Mouse (Mus musculus) stomach, embryonic 16.5 days (tissue): ENCODE measurements around the gene Yif1b. TPM values are rescaled to one million over a fixed set of nuclear protein-coding genes. Genes with fewer than 3 reads are reported as not detected.
"Not testable (repeated sequence)": the region's sequence is repeated elsewhere in the genome, so short reads cannot be mapped to it uniquely, and the experiment has no call there.

Experiments used
- ATAC-seq: fragments of 200-750 bp; cut with Nextera tagmentation; 2 replicates; pipeline ENCODE4 v1.8.0; 2017; ENCODE audit warnings: moderate number of reproducible peaks, moderate TSS enrichment; ENCODE audit not compliant: insufficient read depth, low FRiP score
- H3K27ac ChIP-seq: fragments of 300-500 bp; sonication (generic); 2 replicates; pipeline ENCODE4 v1.5.1; 2014; ENCODE audit warnings: low read length
- H3K27me3 ChIP-seq: fragments of 300-500 bp; sonication (generic); 2 replicates; pipeline ENCODE4 v1.6.1; 2014; ENCODE audit warnings: low read length, control low read depth, mixed read lengths; ENCODE audit not compliant: control insufficient read depth, insufficient read depth
- H3K36me3 ChIP-seq: fragments of 300-500 bp; sonication (generic); 2 replicates; pipeline ENCODE4 v1.6.1; 2014; ENCODE audit warnings: low read length; ENCODE audit not compliant: control insufficient read depth, insufficient read depth
- H3K4me1 ChIP-seq: fragments of 300-500 bp; sonication (generic); 2 replicates; pipeline ENCODE4 v1.6.1; 2014; ENCODE audit warnings: low read length, control low read depth, mixed read lengths; ENCODE audit not compliant: control insufficient read depth, insufficient read depth
- H3K4me2 ChIP-seq: fragments of 300-500 bp; sonication (generic); 2 replicates; pipeline ENCODE4 v1.6.1; 2014; ENCODE audit warnings: low read depth, low read length, mixed read lengths
- H3K4me3 ChIP-seq: fragments of 300-500 bp; sonication (generic); replicated peaks from 2 replicates; pipeline ENCODE4 v1.5.1; 2014; ENCODE audit warnings: mild to moderate bottlenecking, low read length
- H3K9ac ChIP-seq: fragments of 300-500 bp; sonication (generic); 2 replicates; pipeline ENCODE4 v1.6.1; 2014; ENCODE audit warnings: low read length
- H3K9me3 ChIP-seq: fragments of 300-500 bp; sonication (generic); replicated peaks from 2 replicates; pipeline ENCODE4 v1.6.1; 2016; ENCODE audit warnings: low read length, control low read depth; ENCODE audit not compliant: control insufficient read depth
- WGBS: fragments of 180-500 bp; shearing (Covaris S2); extraction: QIAGEN DNeasy Blood & Tissue Kit; methylation state at CpG from one replicate; pipeline ENCODE4 v1.1.7; 2014; 5-methylcytosine and 5-hydroxymethylcytosine counted together
- polyA plus RNA-seq: library from polyadenylated mRNA; unstranded; fragments of >200 nt; fragmentation: Nextera tagmentation; extraction: Ambion mirVana; gene quantifications from 2 replicates; pipeline ENCODE4 v1.2.1, GENCODE M21; 2015

The Yif1b gene
- polyA plus RNA-seq, 1 experiment from 2014 or later = 89.4 TPM

DNA sequence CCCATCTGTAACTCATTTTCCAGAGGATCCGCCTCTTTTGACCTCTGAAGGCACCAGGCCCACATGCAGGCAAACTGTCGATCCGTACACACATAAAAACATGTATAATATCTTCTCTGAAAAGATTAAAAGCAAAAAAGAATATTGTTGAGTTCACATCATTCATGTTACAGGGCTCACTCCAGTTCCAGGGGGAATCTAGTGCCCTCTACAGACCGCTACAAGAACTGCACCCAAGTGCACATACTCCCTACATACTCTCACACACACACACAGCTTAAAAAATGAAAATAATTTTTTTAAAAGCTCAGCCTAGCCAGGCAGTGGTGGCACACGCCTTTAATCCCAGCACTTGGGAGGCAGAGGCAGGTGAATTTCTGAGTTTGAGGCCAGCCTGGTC lies 3.5 kb upstream of the Yif1b start:
- no peak for ATAC-seq
- Histone ChIP-seq H3K27ac (no peak overlapping the region), H3K9ac (no peak overlapping the region), H3K9me3 (0 out of 2 replicates have a peak, but pooled peaks cover 4% of the 10 kb centered on the region), H3K36me3 (no peaks in the 10 kb centered on the region), H3K4me3 (no peak overlapping the region), H3K4me2 (no peak overlapping the region), H3K4me1 (peaks cover 6% of the 10 kb centered on the region; the same call in 1 of the 2 replicates), H3K27me3 (no peaks in the 10 kb centered on the region)
- WGBS = 82% methylated on average over 5 of the region's 5 CpGs

DNA sequence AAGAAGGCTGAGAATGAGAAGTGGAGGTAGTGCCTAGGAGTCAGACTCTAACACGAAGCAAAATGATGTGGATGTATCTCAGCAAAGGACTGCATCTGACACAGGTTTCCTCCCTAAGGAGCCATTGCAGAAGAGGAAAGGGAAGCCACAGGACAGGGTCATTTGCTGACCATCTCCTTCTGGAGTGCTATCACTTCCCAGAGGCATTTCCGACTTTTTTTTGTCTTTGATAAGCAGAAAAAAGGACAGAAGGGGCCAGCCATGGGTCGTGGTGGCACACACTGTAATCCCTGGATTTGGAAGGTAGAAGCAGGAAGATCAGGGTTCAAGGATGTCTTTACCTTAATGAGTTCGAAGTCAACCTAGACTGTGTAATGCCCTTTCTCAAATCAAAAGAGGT lies 1.5 kb upstream of the Yif1b start:
- Histone ChIP-seq H3K9ac (no peak overlapping the region), H3K27ac (no peak overlapping the region), H3K4me2 (no peak overlapping the region), H3K9me3 (0 out of 2 replicates have a peak, but pooled peaks cover 4% of the 10 kb centered on the region), H3K4me3 (no peak overlapping the region), H3K4me1 (peaks cover 6% of the 10 kb centered on the region; the same call in 1 of the 2 replicates), H3K27me3 (no peaks in the 10 kb centered on the region), H3K36me3 (no peaks in the 10 kb centered on the region)
- no peak for ATAC-seq
- 79% methylated on average over 4 of the region's 4 CpGs for WGBS

DNA sequence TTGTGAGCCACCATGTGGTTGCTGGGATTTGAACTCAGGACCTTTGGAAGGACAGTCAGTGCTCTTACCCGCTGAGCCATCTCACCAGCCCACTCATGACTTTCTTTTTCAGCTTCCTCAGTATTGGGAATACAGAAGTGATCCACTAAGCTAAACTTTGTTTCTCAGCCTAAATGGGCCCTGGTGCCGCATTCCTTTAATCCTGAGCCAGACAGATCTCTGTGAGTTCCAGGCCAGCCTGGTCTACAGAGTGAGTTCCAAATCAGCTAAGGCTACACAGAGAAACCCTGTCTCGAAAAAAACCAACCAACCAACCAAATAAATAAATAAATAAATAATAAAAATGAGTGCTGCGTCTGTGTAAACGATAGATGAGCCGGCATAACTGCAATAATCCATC lies 533 bp upstream of the Yif1b start:
- H3K27me3 ChIP-seq = not testable (repeated sequence)
- H3K27ac ChIP-seq = peak overlapping the region; percentile 93
- ATAC-seq = peak; percentile 0; the same call in 1 of the 2 replicates

GRCm38 (mm10) chr7:29244732-29245416 lies 6.7 kb downstream of the Yif1b start:
- ATAC-seq = no peak
- Histone ChIP-seq H3K9me3 (no peaks in the 10 kb centered on the region), H3K4me1 (peaks cover 19% of the 10 kb centered on the region), H3K9ac (no peak overlapping the region), H3K27me3 (no peaks in the 10 kb centered on the region), H3K36me3 (peaks cover 8% of the 10 kb centered on the region; the same call in 1 of the 2 replicates), H3K4me2 (no peak overlapping the region), H3K27ac (no peak overlapping the region), H3K4me3 (no peak overlapping the region)
- WGBS = 82% methylated on average over 7 of the region's 7 CpGs

More for the DNA sequence above, 533 bp upstream of the Yif1b start:
- not testable (repeated sequence) for H3K9me3 ChIP-seq, H3K4me1 ChIP-seq, H3K36me3 ChIP-seq
- WGBS = 25% methylated on average over 6 of the region's 6 CpGs
- Histone ChIP-seq H3K4me2 (peak overlapping the region; percentile 60), H3K4me3 (peak overlapping the region; percentile 68), H3K9ac (peak overlapping the region; percentile 66)

GRCm38 (mm10) chr7:29246015-29246414 lies 7.9 kb downstream of the Yif1b start:
- Histone ChIP-seq H3K27me3 (no peaks in the 10 kb centered on the region), H3K4me3 (no peak overlapping the region), H3K9me3 (no peaks in the 10 kb centered on the region), H3K4me1 (peaks cover 19% of the 10 kb centered on the region), H3K9ac (peak overlapping the region; percentile 46), H3K4me2 (no peak overlapping the region), H3K27ac (peak overlapping the region; percentile 23; the same call in 1 of the 2 replicates), H3K36me3 (peaks cover 8% of the 10 kb centered on the region; the same call in 1 of the 2 replicates)
- 61% methylated on average over 5 of the region's 5 CpGs for WGBS
- no peak for ATAC-seq

GRCm38 (mm10) chr7:29246619-29247313 lies 8.6 kb downstream of the Yif1b start:
- Histone ChIP-seq H3K4me3 (peak overlapping the region; percentile 50), H3K27me3 (no peaks in the 10 kb centered on the region), H3K9ac (peak overlapping the region; percentile 76), H3K36me3 (peaks cover 8% of the 10 kb centered on the region; the same call in 1 of the 2 replicates), H3K4me2 (peak overlapping the region; percentile 56), H3K27ac (no peak overlapping the region), H3K9me3 (no peaks in the 10 kb centered on the region), H3K4me1 (peaks cover 19% of the 10 kb centered on the region)
- 78% methylated on average over 21 of the region's 21 CpGs for WGBS
- ATAC-seq = no peak

DNA sequence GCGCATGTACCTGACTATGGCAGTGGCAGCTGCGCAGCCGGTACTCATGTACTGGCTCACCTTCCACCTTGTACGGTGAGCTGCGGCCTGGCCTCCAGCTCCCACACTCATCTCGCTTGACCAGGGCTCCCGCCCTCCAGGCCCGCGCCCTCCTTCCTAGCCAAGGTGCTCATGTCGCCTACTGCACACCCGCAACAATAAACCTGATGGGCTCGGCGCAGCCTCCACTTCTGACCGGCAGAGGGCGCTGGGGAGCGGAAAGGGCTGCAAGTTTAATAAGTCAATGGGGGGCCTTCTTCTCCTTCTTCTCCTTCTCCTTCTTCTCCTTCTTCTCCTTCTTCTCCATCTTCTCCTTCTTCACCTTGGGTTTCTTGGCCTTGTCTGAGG lies 9.2 kb downstream of the Yif1b start:
- peak overlapping the region; percentile 90 for H3K27ac ChIP-seq
- no peak for ATAC-seq

GRCm38 (mm10) chr7:29247706-29248105 lies 9.6 kb downstream of the Yif1b start:
- Histone ChIP-seq H3K36me3 (peaks cover 8% of the 10 kb centered on the region; the same call in 1 of the 2 replicates), H3K4me1 (peaks cover 19% of the 10 kb centered on the region), H3K4me2 (peak overlapping the region; percentile 56), H3K27me3 (no peaks in the 10 kb centered on the region), H3K9ac (peak overlapping the region; percentile 76), H3K9me3 (no peaks in the 10 kb centered on the region), H3K27ac (peak overlapping the region; percentile 90), H3K4me3 (peak overlapping the region; percentile 50)
- WGBS = 24% methylated on average over 19 of the region's 19 CpGs
- ATAC-seq = peak; percentile 19; the same call in 1 of the 2 replicates

More for the DNA sequence above, 9.2 kb downstream of the Yif1b start:
- Histone ChIP-seq H3K4me2 (peak overlapping the region; percentile 56), H3K4me1 (peaks cover 19% of the 10 kb centered on the region), H3K4me3 (peak overlapping the region; percentile 50), H3K27me3 (no peaks in the 10 kb centered on the region), H3K9me3 (no peaks in the 10 kb centered on the region), H3K36me3 (peaks cover 8% of the 10 kb centered on the region; the same call in 1 of the 2 replicates), H3K9ac (peak overlapping the region; percentile 76)
- 28% methylated on average over 16 of the region's 16 CpGs for WGBS

DNA sequence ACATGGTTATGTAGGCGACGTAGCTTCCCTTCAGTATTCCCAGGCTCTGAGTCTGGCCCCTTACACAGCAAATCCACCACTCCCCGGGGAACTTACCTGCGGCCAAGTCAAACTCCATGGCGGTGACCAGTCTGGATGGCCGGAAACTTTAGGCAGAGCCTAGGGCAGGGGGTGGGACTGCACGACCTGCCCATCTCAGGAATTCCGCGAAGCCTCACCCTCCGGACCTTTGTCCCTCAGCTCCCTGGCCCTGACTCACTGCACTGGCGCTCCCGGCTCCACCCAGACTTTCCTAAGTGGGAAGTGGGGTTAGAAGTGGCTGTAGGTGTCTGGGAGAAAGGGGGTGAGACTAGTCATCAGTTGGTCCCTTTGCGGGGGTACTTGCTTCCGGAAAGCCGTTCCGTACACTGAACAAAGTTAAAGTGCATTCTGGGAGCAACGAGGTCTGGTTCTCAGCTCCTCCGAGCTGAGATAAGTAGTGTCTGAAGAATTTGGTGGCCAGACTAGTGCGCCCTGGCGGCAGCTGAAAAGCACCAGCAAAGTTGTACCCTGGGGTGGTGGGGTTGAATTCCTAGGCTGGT lies 10.2 kb downstream of the Yif1b start, which contains the start of gene 2200002D01Rik:
TSS of gene 2200002D01Rik (minus strand) at position 206 of the 581 bp plus-strand sequence.
- Histone ChIP-seq H3K4me3 (peak within 1 kb of the TSS; percentile 50), H3K4me1 (peaks cover 24% of the 10 kb centered on the region), H3K27me3 (no peaks in the 10 kb centered on the region), H3K4me2 (peak within 1 kb of the TSS; percentile 56), H3K9me3 (no peaks in the 10 kb centered on the region), H3K27ac (peak within 1 kb of the TSS; percentile 90), H3K9ac (peak within 1 kb of the TSS; percentile 76), H3K36me3 (peaks cover 8% of the 10 kb centered on the region; the same call in 1 of the 2 replicates)
- WGBS = 22% methylated on average over 20 of the region's 20 CpGs
- peak; percentile 83 for ATAC-seq
